Mouse (Mus musculus) CH12.LX (cell line): ENCODE results near the gene Zbtb24. TPM values are rescaled to one million over a fixed set of nuclear protein-coding genes. Genes with fewer than 3 reads are reported as not detected.

Source experiments
- DNase-seq: peaks from one replicate; pipeline ENCODE4 v3.0.0-alpha.2; 2013; ENCODE audit errors: extremely low read depth
- H3K27ac ChIP-seq: 2 replicates; pipeline ENCODE4 v1.5.1; 2012; ENCODE audit warnings: low read depth, mild to moderate bottlenecking, control low read depth, moderate library complexity; ENCODE audit not compliant: insufficient read depth
- H3K27me3 ChIP-seq: replicated peaks from 2 replicates; pipeline ENCODE3; 2012; ENCODE audit warnings: inconsistent platforms
- H3K36me3 ChIP-seq, 2 experiments: replicated peaks in 1 of 2; 2 replicates each; pipeline versions ENCODE3 to v1.6.1; 2012; ENCODE audit warnings: inconsistent platforms in 1 of 2, low read length in 1 of 2, mild to moderate bottlenecking in 1 of 2, mixed read lengths in 1 of 2, moderate library complexity in 1 of 2; ENCODE audit not compliant: control insufficient read depth in 1 of 2, insufficient read depth in 1 of 2
- H3K4me1 ChIP-seq, 2 experiments: 2 replicates each; pipeline ENCODE4 v1.6.1; 2012; ENCODE audit warnings: inconsistent platforms in 1 of 2, moderate library complexity in 1 of 2; ENCODE audit not compliant: insufficient read depth in 2 of 2, control insufficient read depth in 1 of 2
- H3K4me2 ChIP-seq: 2 replicates; pipeline ENCODE4 v1.6.1; 2012; ENCODE audit warnings: low read depth, mild to moderate bottlenecking, control low read depth; ENCODE audit not compliant: poor library complexity, insufficient read depth, severe bottlenecking
- H3K4me3 ChIP-seq, 3 experiments: fragments of 150-350 bp in 1 of 3; sonication (generic) in 1 of 3; replicated peaks in 1 of 3; 2 replicates each; pipeline versions ENCODE3 to v1.5.1; 2011 to 2012; ENCODE audit warnings: low read depth in 2 of 3, low read length in 2 of 3, mild to moderate bottlenecking in 2 of 3, moderate library complexity in 2 of 3, control low read depth in 1 of 3, improper control_type of control experiment in 1 of 3, inconsistent platforms in 1 of 3, mixed read lengths in 1 of 3; ENCODE audit not compliant: poor library complexity in 1 of 3
- H3K79me2 ChIP-seq: replicated peaks from 2 replicates; pipeline ENCODE4 v1.6.1; 2012; ENCODE audit warnings: mild to moderate bottlenecking, moderate library complexity; ENCODE audit not compliant: control insufficient read depth, poor library complexity, insufficient read depth, severe bottlenecking; ENCODE audit errors: extremely low read depth
- H3K9ac ChIP-seq: 2 replicates; pipeline ENCODE4 v1.6.1; 2012; ENCODE audit warnings: low read depth, mild to moderate bottlenecking, control low read depth, moderate library complexity; ENCODE audit not compliant: insufficient read depth
- H3K9me3 ChIP-seq: replicated peaks from 2 replicates; pipeline ENCODE3; 2012; ENCODE audit warnings: low read length, inconsistent platforms, mixed read lengths
- CHD2 ChIP-seq: IDR thresholded peaks from 2 replicates; pipeline ENCODE4 v1.6.1; 2011; ENCODE audit warnings: low read length, improper control_type of control experiment
- ELF1 ChIP-seq: IDR thresholded peaks from 2 replicates; pipeline ENCODE4 v1.6.1; 2014; ENCODE audit warnings: low read depth, mild to moderate bottlenecking, inconsistent platforms, low read length, improper control_type of control experiment
- ETS1 ChIP-seq: conservative IDR thresholded peaks from 2 replicates; pipeline ENCODE4 v1.6.1; 2012; ENCODE audit warnings: low read depth, mild to moderate bottlenecking, inconsistent platforms, low read length, improper control_type of control experiment, moderate library complexity
- IRF4 ChIP-seq: IDR thresholded peaks from 2 replicates; pipeline ENCODE4 v1.6.1; 2014; ENCODE audit warnings: low read depth, mild to moderate bottlenecking, inconsistent platforms, low read length, improper control_type of control experiment
- JUN ChIP-seq: IDR thresholded peaks from 2 replicates; pipeline ENCODE4 v1.6.1; 2011; ENCODE audit warnings: low read depth, mild to moderate bottlenecking, low read length, improper control_type of control experiment, moderate library complexity; ENCODE audit not compliant: insufficient read depth
- JUND ChIP-seq: conservative IDR thresholded peaks from 2 replicates; pipeline ENCODE4 v1.6.1; 2011; ENCODE audit warnings: low read depth, low read length, improper control_type of control experiment
- KAT2A ChIP-seq: IDR thresholded peaks from 2 replicates; pipeline ENCODE4 v1.6.1; 2012; ENCODE audit warnings: low read length, improper control_type of control experiment, inconsistent platforms; ENCODE audit not compliant: insufficient replicate concordance
- MAX ChIP-seq: IDR thresholded peaks from 2 replicates; pipeline ENCODE4 v1.6.1; 2011; ENCODE audit warnings: low read length, improper control_type of control experiment
- MAZ ChIP-seq: IDR thresholded peaks from 2 replicates; pipeline ENCODE4 v1.6.1; 2012; ENCODE audit warnings: low read depth, mild to moderate bottlenecking, inconsistent platforms, low read length, improper control_type of control experiment, moderate library complexity
- MEF2A ChIP-seq: IDR thresholded peaks from 2 replicates; pipeline ENCODE4 v1.6.1; 2014; ENCODE audit warnings: low read depth, mild to moderate bottlenecking, inconsistent platforms, low read length, improper control_type of control experiment, borderline replicate concordance
- MXI1 ChIP-seq: IDR thresholded peaks from 2 replicates; pipeline ENCODE4 v1.6.1; 2011; ENCODE audit warnings: mild to moderate bottlenecking, low read depth, low read length, improper control_type of control experiment
- MYC ChIP-seq: IDR thresholded peaks from 2 replicates; pipeline ENCODE4 v1.6.1; 2011; ENCODE audit warnings: low read depth, mild to moderate bottlenecking, improper control_type of control experiment, low read length
- PAX5 ChIP-seq: IDR thresholded peaks from 2 replicates; pipeline ENCODE4 v1.6.1; 2012; ENCODE audit warnings: low read length, inconsistent platforms, mixed read lengths
- POLR2AphosphoS2 ChIP-seq: IDR thresholded peaks from 2 replicates; pipeline ENCODE4 v1.6.1; 2011; ENCODE audit warnings: low read depth, low read length, improper control_type of control experiment
- RAD21 ChIP-seq: IDR thresholded peaks from 2 replicates; pipeline ENCODE4 v1.6.1; 2011; ENCODE audit warnings: low read depth, mild to moderate bottlenecking, low read length, improper control_type of control experiment, moderate library complexity
- RCOR1 ChIP-seq: conservative IDR thresholded peaks from 2 replicates; pipeline ENCODE4 v1.6.1; 2012; ENCODE audit warnings: low read depth, mild to moderate bottlenecking, inconsistent platforms, low read length, improper control_type of control experiment
- TBP ChIP-seq: conservative IDR thresholded peaks from 2 replicates; pipeline ENCODE4 v1.6.1; 2011; ENCODE audit warnings: low read depth, low read length, improper control_type of control experiment
- TCF12 ChIP-seq: IDR thresholded peaks from 2 replicates; pipeline ENCODE4 v1.6.1; 2014; ENCODE audit warnings: low read depth, mild to moderate bottlenecking, inconsistent platforms, low read length, improper control_type of control experiment
- UBTF ChIP-seq: IDR thresholded peaks from 2 replicates; pipeline ENCODE4 v1.6.1; 2012; ENCODE audit warnings: low read depth, mild to moderate bottlenecking, inconsistent platforms, low read length, improper control_type of control experiment, moderate library complexity
- USF1 ChIP-seq: IDR thresholded peaks from 2 replicates; pipeline ENCODE4 v1.6.1; 2014; ENCODE audit warnings: low read depth, mild to moderate bottlenecking, inconsistent platforms, low read length, improper control_type of control experiment
- ZC3H11A ChIP-seq: IDR thresholded peaks from 2 replicates; pipeline ENCODE4 v1.6.1; 2012; ENCODE audit warnings: low read depth, mild to moderate bottlenecking, inconsistent platforms, low read length, improper control_type of control experiment
- ZKSCAN1 ChIP-seq: IDR thresholded peaks from 2 replicates; pipeline ENCODE4 v1.6.1; 2012; ENCODE audit warnings: low read depth, inconsistent platforms, low read length, improper control_type of control experiment, borderline replicate concordance
- ZNF384 ChIP-seq: IDR thresholded peaks from 2 replicates; pipeline ENCODE4 v1.6.1; 2012; ENCODE audit warnings: low read depth, low read length, improper control_type of control experiment, inconsistent platforms
- dilution Hi-C: fragments of 300-500 bp; cut with MboI; formaldehyde crosslinking; loops from 2 replicates; pipeline ENCODE4 v1.14.3; 2020; ENCODE audit warnings: low sequenced_read_pairs; ENCODE audit not compliant: extremely low pct_unique_long_range_greater_than_20kb, extremely low pct_ligation_motif_present
- in situ Hi-C: fragments of 300-500 bp; cut with MboI; formaldehyde crosslinking; loops from 3 replicates; pipeline ENCODE4 v1.14.3; 2019; ENCODE audit warnings: low sequenced_read_pairs, low pct_ligation_motif_present, low pct_unique_long_range_greater_than_20kb, mixed read lengths
- polyA plus RNA-seq: library from polyadenylated mRNA; unstranded; fragments of >175 nt; gene quantifications from 2 replicates; pipeline ENCODE4 v1.2.1, GENCODE M21; 2012; ENCODE audit warnings: low read depth; ENCODE audit not compliant: insufficient read length
- total RNA-seq, 2 experiments: library from RNA; depleted of rRNA; stranded (reverse); fragments of 300-350 nt in 1 of 2; fragments of >200 nt in 1 of 2; gene quantifications; 2 replicates each; pipeline ENCODE4 v1.2.3; 2012 to 2014

The Zbtb24 gene
- total and polyA plus RNA-seq, 3 experiments: 11.7 to 14.3 (median 11.8) TPM

DNA sequence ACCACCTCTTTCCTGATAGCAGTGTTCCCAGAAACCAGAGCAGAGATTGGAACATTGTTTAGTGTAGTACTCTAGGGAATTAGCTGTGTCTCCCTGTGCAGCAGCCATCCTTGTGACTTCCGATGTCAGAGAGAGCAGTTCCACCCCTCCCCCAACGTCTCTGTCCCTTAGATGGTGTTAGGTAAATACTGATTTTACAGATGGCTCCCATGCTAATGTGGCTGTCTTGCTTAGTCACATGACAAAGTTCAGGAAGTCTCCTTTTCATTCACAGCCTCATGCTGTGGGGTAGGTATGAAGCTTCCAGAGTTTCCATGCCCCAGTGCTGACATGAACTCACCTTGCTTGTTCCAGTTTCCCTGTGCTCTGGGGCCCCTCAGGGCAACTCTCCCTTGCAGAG is 10.3 kb downstream of the Zbtb24 start:
- Histone ChIP-seq H3K4me2 (no peak overlapping the region), H3K4me3 (no peak overlapping the region), H3K36me3 (peaks cover 52 to 80% of the 10 kb centered on the region in 2 experiments), H3K4me1 (peaks cover 0 to 9% of the 10 kb centered on the region in 2 experiments; a peak in 2 of 4 replicates), H3K9ac (no peak overlapping the region), H3K79me2 (no peaks in the 10 kb centered on the region), H3K9me3 (no peaks in the 10 kb centered on the region), H3K27me3 (no peaks in the 10 kb centered on the region), H3K27ac (no peak overlapping the region)
- dilution Hi-C loops: no loop called here
- in situ Hi-C loops: no loop called here
- no peak for DNase-seq
- no peak for TF ChIP-seq UBTF
- no peak for TF ChIP-seq TCF12
- TF ChIP-seq KAT2A: no peak
- no peak for TF ChIP-seq POLR2AphosphoS2
- no peak for TF ChIP-seq JUN
- TF ChIP-seq MAZ: no peak
- TF ChIP-seq RAD21: no peak
- no peak for TF ChIP-seq CHD2
- no peak for TF ChIP-seq MAX
- TF ChIP-seq MEF2A: no peak
- TF ChIP-seq USF1: no peak
- TF ChIP-seq IRF4: no peak
- TF ChIP-seq ZKSCAN1: no peak

DNA sequence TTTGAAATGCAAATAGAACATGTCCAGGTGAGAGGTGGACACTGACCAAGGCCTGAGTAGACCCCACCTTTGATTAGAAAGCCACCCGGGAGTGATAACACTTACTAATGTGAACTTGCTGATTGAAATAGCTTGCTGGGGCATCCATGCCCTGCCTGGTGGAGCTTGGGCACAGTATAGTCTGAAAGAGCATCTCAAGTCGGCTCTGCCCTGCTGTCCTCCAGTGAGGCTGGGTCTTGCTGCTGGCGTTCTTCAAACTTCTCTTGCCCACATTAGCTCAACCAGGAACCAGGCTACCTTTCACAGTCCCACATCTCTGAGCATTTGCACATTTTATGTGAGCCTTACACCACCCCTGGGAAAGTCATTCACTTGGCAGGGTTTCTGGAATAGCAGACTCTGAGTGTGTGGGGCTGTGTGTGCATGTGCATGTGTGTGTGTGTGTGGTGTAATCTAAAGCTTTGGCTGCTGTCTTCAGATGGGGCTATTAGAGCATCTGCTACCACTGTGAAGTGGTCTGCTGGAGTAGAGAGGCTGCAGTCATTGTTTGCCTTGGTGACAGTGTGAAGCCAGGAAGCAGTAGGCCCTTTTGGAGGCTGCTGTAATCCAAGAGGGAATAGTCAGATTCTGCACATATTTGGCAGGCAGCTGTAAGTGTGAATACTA is 11.0 kb downstream of the Zbtb24 start:
- Histone ChIP-seq H3K27ac (no peak overlapping the region), H3K4me3 (no peak overlapping the region), H3K4me1 (peaks cover 0 to 9% of the 10 kb centered on the region in 2 experiments; a peak in 2 of 4 replicates), H3K36me3 (peaks cover 45 to 78% of the 10 kb centered on the region in 2 experiments), H3K4me2 (no peak overlapping the region), H3K27me3 (no peaks in the 10 kb centered on the region), H3K79me2 (no peaks in the 10 kb centered on the region), H3K9ac (no peak overlapping the region), H3K9me3 (no peaks in the 10 kb centered on the region)
- dilution Hi-C loops: no loop called here
- in situ Hi-C loops: no loop called here
- DNase-seq: no peak
- TF ChIP-seq PAX5 (no peak), ZKSCAN1 (no peak), UBTF (no peak), MXI1 (no peak), MAZ (no peak), ELF1 (no peak), ZNF384 (no peak), ETS1 (no peak), ZC3H11A (no peak), JUND (no peak), RCOR1 (no peak), MAX (no peak), TBP (no peak), MEF2A (no peak), MYC (no peak)
